Mouse (Mus musculus) CH12.LX (cell line): ENCODE data around the gene 1700080E11Rik. TPM values are rescaled to one million over a fixed set of nuclear protein-coding genes. Genes with fewer than 3 reads are reported as not detected.
"Not testable (repeated sequence)": the region's sequence is repeated elsewhere in the genome, so short reads cannot be mapped to it uniquely, and the experiment has no call there.

ENCODE experiments used
- DNase-seq: peaks from one replicate; pipeline ENCODE4 v3.0.0-alpha.2; 2013; ENCODE audit errors: extremely low read depth
- H3K27ac ChIP-seq: 2 replicates; pipeline ENCODE4 v1.5.1; 2012; ENCODE audit warnings: low read depth, mild to moderate bottlenecking, control low read depth, moderate library complexity; ENCODE audit not compliant: insufficient read depth
- H3K27me3 ChIP-seq: replicated peaks from 2 replicates; pipeline ENCODE3; 2012; ENCODE audit warnings: inconsistent platforms
- H3K36me3 ChIP-seq, 2 experiments: replicated peaks in 1 of 2; 2 replicates each; pipeline versions ENCODE3 to v1.6.1; 2012; ENCODE audit warnings: inconsistent platforms in 1 of 2, low read length in 1 of 2, mild to moderate bottlenecking in 1 of 2, mixed read lengths in 1 of 2, moderate library complexity in 1 of 2; ENCODE audit not compliant: control insufficient read depth in 1 of 2, insufficient read depth in 1 of 2
- H3K4me1 ChIP-seq, 2 experiments: 2 replicates each; pipeline ENCODE4 v1.6.1; 2012; ENCODE audit warnings: inconsistent platforms in 1 of 2, moderate library complexity in 1 of 2; ENCODE audit not compliant: insufficient read depth in 2 of 2, control insufficient read depth in 1 of 2
- H3K4me2 ChIP-seq: 2 replicates; pipeline ENCODE4 v1.6.1; 2012; ENCODE audit warnings: low read depth, mild to moderate bottlenecking, control low read depth; ENCODE audit not compliant: poor library complexity, insufficient read depth, severe bottlenecking
- H3K4me3 ChIP-seq, 3 experiments: fragments of 150-350 bp in 1 of 3; sonication (generic) in 1 of 3; replicated peaks in 1 of 3; 2 replicates each; pipeline versions ENCODE3 to v1.5.1; 2011 to 2012; ENCODE audit warnings: low read depth in 2 of 3, low read length in 2 of 3, mild to moderate bottlenecking in 2 of 3, moderate library complexity in 2 of 3, control low read depth in 1 of 3, improper control_type of control experiment in 1 of 3, inconsistent platforms in 1 of 3, mixed read lengths in 1 of 3; ENCODE audit not compliant: poor library complexity in 1 of 3
- H3K79me2 ChIP-seq: replicated peaks from 2 replicates; pipeline ENCODE4 v1.6.1; 2012; ENCODE audit warnings: mild to moderate bottlenecking, moderate library complexity; ENCODE audit not compliant: control insufficient read depth, poor library complexity, insufficient read depth, severe bottlenecking; ENCODE audit errors: extremely low read depth
- H3K9ac ChIP-seq: 2 replicates; pipeline ENCODE4 v1.6.1; 2012; ENCODE audit warnings: low read depth, mild to moderate bottlenecking, control low read depth, moderate library complexity; ENCODE audit not compliant: insufficient read depth
- H3K9me3 ChIP-seq: replicated peaks from 2 replicates; pipeline ENCODE3; 2012; ENCODE audit warnings: low read length, inconsistent platforms, mixed read lengths
- CHD2 ChIP-seq: IDR thresholded peaks from 2 replicates; pipeline ENCODE4 v1.6.1; 2011; ENCODE audit warnings: low read length, improper control_type of control experiment
- CTCF ChIP-seq, 2 experiments: IDR thresholded peaks in 1 of 2; conservative IDR thresholded peaks in 1 of 2; 2 replicates each; pipeline ENCODE4 v1.5.1; 2011 to 2012; ENCODE audit warnings: low read depth in 2 of 2, low read length in 2 of 2, improper control_type of control experiment in 1 of 2, inconsistent platforms in 1 of 2, mild to moderate bottlenecking in 1 of 2, moderate library complexity in 1 of 2
- E2F4 ChIP-seq: IDR thresholded peaks from 2 replicates; pipeline ENCODE4 v1.6.1; 2011; ENCODE audit warnings: low read depth, low read length, improper control_type of control experiment; ENCODE audit not compliant: insufficient replicate concordance
- ELF1 ChIP-seq: IDR thresholded peaks from 2 replicates; pipeline ENCODE4 v1.6.1; 2014; ENCODE audit warnings: low read depth, mild to moderate bottlenecking, inconsistent platforms, low read length, improper control_type of control experiment
- EP300 ChIP-seq: IDR thresholded peaks from 2 replicates; pipeline ENCODE4 v1.6.1; 2011; ENCODE audit warnings: low read length, improper control_type of control experiment
- ETS1 ChIP-seq: conservative IDR thresholded peaks from 2 replicates; pipeline ENCODE4 v1.6.1; 2012; ENCODE audit warnings: low read depth, mild to moderate bottlenecking, inconsistent platforms, low read length, improper control_type of control experiment, moderate library complexity
- IRF4 ChIP-seq: IDR thresholded peaks from 2 replicates; pipeline ENCODE4 v1.6.1; 2014; ENCODE audit warnings: low read depth, mild to moderate bottlenecking, inconsistent platforms, low read length, improper control_type of control experiment
- JUND ChIP-seq: conservative IDR thresholded peaks from 2 replicates; pipeline ENCODE4 v1.6.1; 2011; ENCODE audit warnings: low read depth, low read length, improper control_type of control experiment
- KAT2A ChIP-seq: IDR thresholded peaks from 2 replicates; pipeline ENCODE4 v1.6.1; 2012; ENCODE audit warnings: low read length, improper control_type of control experiment, inconsistent platforms; ENCODE audit not compliant: insufficient replicate concordance
- MAZ ChIP-seq: IDR thresholded peaks from 2 replicates; pipeline ENCODE4 v1.6.1; 2012; ENCODE audit warnings: low read depth, mild to moderate bottlenecking, inconsistent platforms, low read length, improper control_type of control experiment, moderate library complexity
- MXI1 ChIP-seq: IDR thresholded peaks from 2 replicates; pipeline ENCODE4 v1.6.1; 2011; ENCODE audit warnings: mild to moderate bottlenecking, low read depth, low read length, improper control_type of control experiment
- NELFE ChIP-seq: IDR thresholded peaks from 2 replicates; pipeline ENCODE4 v1.6.1; 2011; ENCODE audit warnings: low read depth, low read length, improper control_type of control experiment
- NRF1 ChIP-seq: IDR thresholded peaks from 2 replicates; pipeline ENCODE4 v1.6.1; 2014; ENCODE audit warnings: low read depth, mild to moderate bottlenecking, inconsistent platforms, low read length, improper control_type of control experiment, moderate library complexity
- POLR2A ChIP-seq: IDR thresholded peaks from 2 replicates; pipeline ENCODE4 v1.6.1; 2011; ENCODE audit warnings: low read depth, mild to moderate bottlenecking, improper control_type of control experiment, low read length
- POLR2AphosphoS2 ChIP-seq: IDR thresholded peaks from 2 replicates; pipeline ENCODE4 v1.6.1; 2011; ENCODE audit warnings: low read depth, low read length, improper control_type of control experiment
- RAD21 ChIP-seq: IDR thresholded peaks from 2 replicates; pipeline ENCODE4 v1.6.1; 2011; ENCODE audit warnings: low read depth, mild to moderate bottlenecking, low read length, improper control_type of control experiment, moderate library complexity
- RCOR1 ChIP-seq: conservative IDR thresholded peaks from 2 replicates; pipeline ENCODE4 v1.6.1; 2012; ENCODE audit warnings: low read depth, mild to moderate bottlenecking, inconsistent platforms, low read length, improper control_type of control experiment
- SIN3A ChIP-seq: IDR thresholded peaks from 2 replicates; pipeline ENCODE4 v1.6.1; 2012; ENCODE audit warnings: low read length, improper control_type of control experiment, inconsistent platforms
- TBP ChIP-seq: conservative IDR thresholded peaks from 2 replicates; pipeline ENCODE4 v1.6.1; 2011; ENCODE audit warnings: low read depth, low read length, improper control_type of control experiment
- TCF12 ChIP-seq: IDR thresholded peaks from 2 replicates; pipeline ENCODE4 v1.6.1; 2014; ENCODE audit warnings: low read depth, mild to moderate bottlenecking, inconsistent platforms, low read length, improper control_type of control experiment
- UBTF ChIP-seq: IDR thresholded peaks from 2 replicates; pipeline ENCODE4 v1.6.1; 2012; ENCODE audit warnings: low read depth, mild to moderate bottlenecking, inconsistent platforms, low read length, improper control_type of control experiment, moderate library complexity
- USF1 ChIP-seq: IDR thresholded peaks from 2 replicates; pipeline ENCODE4 v1.6.1; 2014; ENCODE audit warnings: low read depth, mild to moderate bottlenecking, inconsistent platforms, low read length, improper control_type of control experiment
- USF2 ChIP-seq: conservative IDR thresholded peaks from 2 replicates; pipeline ENCODE4 v1.6.1; 2011; ENCODE audit warnings: low read depth, low read length, improper control_type of control experiment
- ZC3H11A ChIP-seq: IDR thresholded peaks from 2 replicates; pipeline ENCODE4 v1.6.1; 2012; ENCODE audit warnings: low read depth, mild to moderate bottlenecking, inconsistent platforms, low read length, improper control_type of control experiment
- ZMIZ1 ChIP-seq: IDR thresholded peaks from 2 replicates; pipeline ENCODE4 v1.6.1; 2012; ENCODE audit warnings: low read depth, mild to moderate bottlenecking, inconsistent platforms, low read length, improper control_type of control experiment
- ZNF384 ChIP-seq: IDR thresholded peaks from 2 replicates; pipeline ENCODE4 v1.6.1; 2012; ENCODE audit warnings: low read depth, low read length, improper control_type of control experiment, inconsistent platforms
- dilution Hi-C: fragments of 300-500 bp; cut with MboI; formaldehyde crosslinking; loops from 2 replicates; pipeline ENCODE4 v1.14.3; 2020; ENCODE audit warnings: low sequenced_read_pairs; ENCODE audit not compliant: extremely low pct_unique_long_range_greater_than_20kb, extremely low pct_ligation_motif_present
- in situ Hi-C: fragments of 300-500 bp; cut with MboI; formaldehyde crosslinking; loops from 3 replicates; pipeline ENCODE4 v1.14.3; 2019; ENCODE audit warnings: low sequenced_read_pairs, low pct_ligation_motif_present, low pct_unique_long_range_greater_than_20kb, mixed read lengths
- polyA plus RNA-seq: library from polyadenylated mRNA; unstranded; fragments of >175 nt; gene quantifications from 2 replicates; pipeline ENCODE4 v1.2.1, GENCODE M21; 2012; ENCODE audit warnings: low read depth; ENCODE audit not compliant: insufficient read length
- total RNA-seq, 2 experiments: library from RNA; depleted of rRNA; stranded (reverse); fragments of 300-350 nt in 1 of 2; fragments of >200 nt in 1 of 2; gene quantifications; 2 replicates each; pipeline ENCODE4 v1.2.3; 2012 to 2014

Gene 1700080E11Rik
- total and polyA plus RNA-seq, 3 experiments, result not detected

GRCm38 (mm10) chr9:105131253-105132001 lies 13.5 kb downstream of the 1700080E11Rik start, which contains the start of gene Nudt16 (continued):
- TF ChIP-seq MXI1, result peak; percentile 77
- no peak for TF ChIP-seq RAD21
- no peak for TF ChIP-seq IRF4
- TF ChIP-seq TBP, result peak; percentile 78
- TF ChIP-seq MAZ, result no peak
- peak; percentile 46; the same call in 1 of the 2 replicates for TF ChIP-seq POLR2AphosphoS2
- TF ChIP-seq POLR2A, result peak; percentile 87
- TF ChIP-seq NELFE, result peak; percentile 73
- peak; percentile 99 for TF ChIP-seq ELF1
- TF ChIP-seq TCF12, result peak; percentile 58; the same call in 1 of the 2 replicates

- Histone ChIP-seq H3K4me3 (peak overlapping the region in 2 of 3 experiments; percentile 74 to 89), H3K9me3 (no peaks in the 10 kb centered on the region), H3K27me3 (no peaks in the 10 kb centered on the region), H3K4me2 (peak overlapping the region; percentile 58), H3K9ac (peak overlapping the region; percentile 73; the same call in 1 of the 2 replicates), H3K79me2 (no peaks in the 10 kb centered on the region), H3K4me1 (peaks cover 14 to 35% of the 10 kb centered on the region in 2 experiments), H3K36me3 (peaks cover 3 to 22% of the 10 kb centered on the region in 2 experiments), H3K27ac (no peak overlapping the region)
- DNase-seq, result no peak
- in situ Hi-C loops (loop anchor here (25.0 kb wide), 1 partner anchor 257 kb away; the partner anchor contains the start of genes Aste1 and Nek11), dilution Hi-C loops (no loop called here)
- no peak for TF ChIP-seq ELF1
- TF ChIP-seq ZC3H11A, result no peak
- no peak for TF ChIP-seq JUND
- TF ChIP-seq KAT2A, result no peak
- no peak for TF ChIP-seq E2F4
- no peak for TF ChIP-seq NRF1
- no peak for TF ChIP-seq ZMIZ1
- TF ChIP-seq EP300, result no peak
- TF ChIP-seq ETS1, result no peak
- TF ChIP-seq RCOR1, result no peak
- TF ChIP-seq CTCF (conservative IDR thresholded peaks at IDR 0.05 in 1 of 2, IDR thresholded peaks at IDR 0.05 in 1 of 2; ENCODE audit: low read depth in 2 of 2, low read length in 2 of 2), result no peak
- TF ChIP-seq SIN3A, result no peak
- no peak for TF ChIP-seq ZNF384
- no peak for TF ChIP-seq UBTF
- no peak for TF ChIP-seq USF2
- no peak for TF ChIP-seq USF1
- no peak for TF ChIP-seq CHD2
Observed at GRCm38 (mm10) chr9:105130331-105130730, 14.6 kb downstream of the 1700080E11Rik start.

- Histone ChIP-seq H3K4me1 (peaks cover 5 to 20% of the 10 kb centered on the region in 2 experiments), H3K36me3 (peaks cover 3 to 23% of the 10 kb centered on the region in 2 experiments)
- H3K9me3 ChIP-seq, H3K27ac ChIP-seq, H3K9ac ChIP-seq, DNase-seq, dilution Hi-C loops, H3K4me3 ChIP-seq, H3K79me2 ChIP-seq, H3K4me2 ChIP-seq, H3K27me3 ChIP-seq: not testable (repeated sequence)
- in situ Hi-C loops, result loop anchor here (25.0 kb wide), 1 partner anchor 262 kb away; the partner anchor contains the start of genes Aste1 and Nek11
Observed at GRCm38 (mm10) chr9:105125206-105125605, 19.7 kb downstream of the 1700080E11Rik start.
